9 mouse cellular contexts compared by ENCODE assay signal in genomic region chr19:22552179-22552578, GRCm38 (mm10).
DNase-seq lines count a peak whose midpoint lies in the region; ATAC-seq and TF ChIP-seq lines count a peak whose summit lies in the region.
"Had no signal": no experiment of that assay in that cellular context is flagged by ENCODE, and none has a peak within 500 bp of the region (broad histone marks: within the 10 kb centered on the region; RNA-seq: fewer than 3 reads in every experiment).

No protein-coding gene starts in this region.

- H3K27ac ChIP-seq in liver, embryonic 12.5 days: no peak overlapping the region
- no peak overlapping the region for H3K27ac ChIP-seq in forebrain, embryonic 10.5 days
- no peak overlapping the region for H3K27ac ChIP-seq in hindbrain, postnatal 0 days
- no peak overlapping the region for H3K27ac ChIP-seq in midbrain, embryonic 13.5 days
- H3K27ac ChIP-seq: macrophage had no signal

- intact Hi-C loops in left cerebral cortex, postnatal 14 days (cut with DNase I): loop anchor here (5.0 to 10.0 kb wide), 3 partner anchors 83 to 330 kb away; no protein-coding TSS in a partner anchor

- no peak for ATAC-seq in liver, embryonic 12.5 days
- ATAC-seq in hindbrain, postnatal 0 days: no peak
- ATAC-seq in midbrain, embryonic 13.5 days: peak; percentile 87; the same call in 1 of the 2 replicates

- TF ChIP-seq CTCF in hindbrain, postnatal 0 days (IDR thresholded peaks at IDR 0.05; ENCODE audit: low read depth): peak; percentile 67

- no peak overlapping the region for H3K9ac ChIP-seq in liver, embryonic 12.5 days
- no peak overlapping the region for H3K9ac ChIP-seq in hindbrain, postnatal 0 days (replicated peaks; ENCODE audit: low read length)
- no peak overlapping the region for H3K9ac ChIP-seq in midbrain, embryonic 13.5 days (replicated peaks)

- H3K27me3 ChIP-seq in liver, embryonic 12.5 days (replicated peaks): no peaks in the 10 kb centered on the region
- H3K27me3 ChIP-seq in forebrain, embryonic 10.5 days (ENCODE audit: poor library complexity, severe bottlenecking): peaks cover 58% of the 10 kb centered on the region
- no peaks in the 10 kb centered on the region for H3K27me3 ChIP-seq in hindbrain, postnatal 0 days (ENCODE audit: insufficient read depth, low read length)
- H3K27me3 ChIP-seq in midbrain, embryonic 13.5 days: 0 out of 2 replicates have a peak, but pooled peaks cover 17% of the 10 kb centered on the region

- no peak overlapping the region for H3K4me3 ChIP-seq in liver, embryonic 12.5 days
- no peak overlapping the region for H3K4me3 ChIP-seq in forebrain, embryonic 10.5 days
- no peak overlapping the region for H3K4me3 ChIP-seq in hindbrain, postnatal 0 days (ENCODE audit: low read length)
- no peak overlapping the region for H3K4me3 ChIP-seq in midbrain, embryonic 13.5 days (replicated peaks)

- no peak overlapping the region for H3K4me2 ChIP-seq in liver, embryonic 12.5 days
- no peak overlapping the region for H3K4me2 ChIP-seq in hindbrain, postnatal 0 days (ENCODE audit: low read depth, low read length)
- no peak overlapping the region for H3K4me2 ChIP-seq in midbrain, embryonic 13.5 days (replicated peaks)

- WGBS in liver, embryonic 12.5 days (ENCODE audit: insufficient replicate concordance): 14% methylated on average over 5 of the region's 5 CpGs
- 31% methylated on average over 5 of the region's 5 CpGs for WGBS in forebrain, embryonic 10.5 days
- WGBS in hindbrain, postnatal 0 days: 31% methylated on average over 5 of the region's 5 CpGs
- 30% methylated on average over 5 of the region's 5 CpGs for WGBS in midbrain, embryonic 13.5 days

- peak; percentile 58 for DNase-seq in liver
- DNase-seq in c-Kit-positive CD71-negative TER-119-negative erythroid progenitor cells, embryonic 14.5 days (ENCODE audit: low read depth): peak; percentile 30
- DNase-seq in forebrain, embryonic 10.5 days (ENCODE audit: extremely low spot score, low spot score): peak; percentile 61
- peak; percentile 65 for DNase-seq in hindbrain, postnatal 0 days (ENCODE audit: low spot score)
- peak; percentile 38 to 76 for DNase-seq in left cerebral cortex, postnatal 14 days (ENCODE audit: low spot score in 2 of 2)
- peak; percentile 24 for DNase-seq in telencephalon, adult 2 months (ENCODE audit: low read depth, low spot score)

- H3K4me1 ChIP-seq in liver, embryonic 12.5 days: no peaks in the 10 kb centered on the region
- H3K4me1 ChIP-seq in forebrain, embryonic 10.5 days: peaks cover 18% of the 10 kb centered on the region
- no peaks in the 10 kb centered on the region; the same call in 1 of the 2 replicates for H3K4me1 ChIP-seq in hindbrain, postnatal 0 days (ENCODE audit: insufficient read depth, low read length)
- H3K4me1 ChIP-seq in midbrain, embryonic 13.5 days (replicated peaks): peaks cover 15% of the 10 kb centered on the region

- no peaks in the 10 kb centered on the region for H3K36me3 ChIP-seq in liver, embryonic 12.5 days
- no peaks in the 10 kb centered on the region for H3K36me3 ChIP-seq in forebrain, embryonic 10.5 days (replicated peaks)
- H3K36me3 ChIP-seq in hindbrain, postnatal 0 days (ENCODE audit: insufficient read depth, low read length): no peaks in the 10 kb centered on the region
- H3K36me3 ChIP-seq in midbrain, embryonic 13.5 days: no peaks in the 10 kb centered on the region

- no peaks in the 10 kb centered on the region for H3K9me3 ChIP-seq in liver, embryonic 12.5 days (replicated peaks)
- no peaks in the 10 kb centered on the region for H3K9me3 ChIP-seq in forebrain, embryonic 10.5 days
- H3K9me3 ChIP-seq in hindbrain, postnatal 0 days (ENCODE audit: low read length): no peaks in the 10 kb centered on the region
- H3K9me3 ChIP-seq in midbrain, embryonic 13.5 days: no peaks in the 10 kb centered on the region
